Mouse (Mus musculus) forebrain, embryonic 10.5 days (tissue): ENCODE measurements at regions not wholly inside any gene's neighbourhood (a gene's known extent, or its start where the extent isn't known, plus 50 kb on each side); places are given as distances from the start of the nearest gene placed in this dataset.
"Not testable (repeated sequence)": the region's sequence is repeated elsewhere in the genome, so short reads cannot be mapped to it uniquely, and the experiment has no call there.

ENCODE experiments used
- DNase-seq: peaks from one replicate; pipeline ENCODE4 v3.0.0-alpha.2; 2017; ENCODE audit warnings: low spot score; ENCODE audit errors: extremely low spot score
- H3K27ac ChIP-seq: fragments of 300-500 bp; sonication (generic); 2 replicates; pipeline ENCODE4 v1.5.1; 2016; ENCODE audit warnings: mild to moderate bottlenecking
- H3K27me3 ChIP-seq: fragments of 300-500 bp; sonication (generic); 2 replicates; pipeline ENCODE4 v1.6.1; 2016; ENCODE audit warnings: mild to moderate bottlenecking; ENCODE audit not compliant: poor library complexity, severe bottlenecking
- H3K36me3 ChIP-seq: fragments of 300-500 bp; sonication (generic); replicated peaks from 2 replicates; pipeline ENCODE4 v1.6.1; 2016; ENCODE audit warnings: mild to moderate bottlenecking, moderate library complexity
- H3K4me1 ChIP-seq: fragments of 300-500 bp; sonication (generic); 2 replicates; pipeline ENCODE4 v1.6.1; 2016
- H3K4me3 ChIP-seq: fragments of 300-500 bp; sonication (generic); 2 replicates; pipeline ENCODE4 v1.5.1; 2016; ENCODE audit warnings: mild to moderate bottlenecking, moderate library complexity
- H3K9me3 ChIP-seq: fragments of 300-500 bp; sonication (generic); 2 replicates; pipeline ENCODE4 v1.6.1; 2016; ENCODE audit warnings: mild to moderate bottlenecking, moderate library complexity
- WGBS: fragments of 180-500 bp; shearing (Covaris S2); methylation state at CpG from one replicate; pipeline ENCODE4 v1.1.7; 2016; 5-methylcytosine and 5-hydroxymethylcytosine counted together

DNA sequence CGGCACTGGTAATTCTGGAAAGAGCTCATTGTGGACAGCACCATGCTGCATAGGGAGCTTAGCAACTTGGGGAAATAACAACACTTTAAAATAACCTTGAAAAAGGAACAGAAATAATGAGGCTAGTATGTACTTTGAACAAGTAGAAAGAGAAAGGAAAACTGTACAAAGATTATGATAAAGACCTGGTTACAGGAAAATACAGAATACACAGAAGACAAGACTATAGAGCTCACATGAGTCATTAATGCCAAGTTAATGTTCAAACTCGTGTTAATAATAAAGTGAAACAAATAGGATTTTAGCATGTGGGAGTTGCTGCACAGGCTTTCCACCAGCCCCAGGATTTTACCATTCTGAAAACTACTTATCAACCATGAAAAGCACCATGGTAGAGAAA is 341.8 kb upstream of the Hand2 start:
- Histone ChIP-seq H3K9me3 (no peaks in the 10 kb centered on the region), H3K27ac (no peak overlapping the region), H3K36me3 (no peaks in the 10 kb centered on the region), H3K27me3 (no peaks in the 10 kb centered on the region), H3K4me1 (no peaks in the 10 kb centered on the region), H3K4me3 (no peak overlapping the region)
- WGBS: 89% methylated on average over 2 of the region's 2 CpGs
- DNase-seq: no peak

DNA sequence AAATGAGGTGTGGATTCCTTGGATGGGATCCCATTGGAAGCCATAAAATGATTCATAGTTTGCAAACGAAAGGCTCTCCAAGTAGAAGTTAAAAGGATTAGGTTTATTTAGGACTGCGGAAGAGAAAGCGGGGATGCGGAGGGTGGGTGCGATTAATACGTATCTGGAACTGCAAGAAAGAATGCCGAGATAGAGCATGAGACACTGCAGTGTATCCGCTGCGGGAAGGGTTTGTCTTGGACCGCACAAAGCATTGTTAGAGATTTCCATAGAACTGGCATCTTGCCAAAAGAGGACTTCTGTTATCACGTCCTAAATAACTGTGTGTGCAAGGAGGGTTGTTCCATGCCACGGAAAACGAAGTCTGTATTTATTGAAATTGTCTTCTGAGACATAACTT is 341.4 kb upstream of the Hand2 start:
- Histone ChIP-seq H3K27ac (no peak overlapping the region), H3K4me1 (no peaks in the 10 kb centered on the region), H3K4me3 (no peak overlapping the region), H3K36me3 (no peaks in the 10 kb centered on the region), H3K27me3 (no peaks in the 10 kb centered on the region), H3K9me3 (no peaks in the 10 kb centered on the region)
- DNase-seq: no peak
- WGBS: 94% methylated on average over 13 of the region's 13 CpGs

DNA sequence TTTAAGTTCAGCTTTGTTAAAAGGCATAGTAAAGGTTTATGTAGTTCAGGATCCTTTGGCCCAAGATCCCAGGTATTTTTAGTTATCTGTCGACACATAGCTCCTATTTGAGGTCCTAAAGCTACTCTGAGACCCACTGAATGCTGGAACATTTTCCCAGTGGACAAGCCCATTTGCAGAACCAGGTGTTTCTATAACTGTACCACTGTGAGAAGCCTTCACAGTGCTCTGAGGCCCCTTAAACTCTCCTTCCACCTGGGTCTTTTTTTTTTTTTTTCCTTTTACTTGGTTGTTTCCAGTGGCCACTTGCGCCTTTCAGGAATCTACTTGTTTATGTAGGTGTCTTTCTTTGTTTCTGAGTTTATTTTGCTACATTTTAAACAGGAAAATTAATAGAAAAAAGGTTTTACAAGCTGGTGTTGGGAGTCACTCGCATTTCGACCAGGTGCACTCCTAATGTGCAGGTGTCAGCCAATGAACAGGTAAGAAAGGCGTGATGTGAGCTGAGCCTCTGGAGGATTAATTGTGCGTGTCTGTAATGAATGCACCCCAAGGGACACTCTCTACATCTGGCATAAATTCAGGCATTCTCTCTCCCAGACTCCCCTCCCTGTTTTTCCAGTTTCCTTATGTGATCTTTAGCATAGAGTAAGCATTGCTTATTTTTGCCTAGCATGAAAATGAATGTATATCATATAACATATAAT is 310.3 kb upstream of the Hand2 start:
- H3K9me3 ChIP-seq: no peaks in the 10 kb centered on the region
- H3K27me3 ChIP-seq: no peaks in the 10 kb centered on the region
- no peak for DNase-seq
- WGBS: 75% methylated on average over 6 of the region's 6 CpGs
- no peak overlapping the region for H3K27ac ChIP-seq
- H3K4me1 ChIP-seq: no peaks in the 10 kb centered on the region
- no peak overlapping the region for H3K4me3 ChIP-seq
- no peaks in the 10 kb centered on the region for H3K36me3 ChIP-seq

DNA sequence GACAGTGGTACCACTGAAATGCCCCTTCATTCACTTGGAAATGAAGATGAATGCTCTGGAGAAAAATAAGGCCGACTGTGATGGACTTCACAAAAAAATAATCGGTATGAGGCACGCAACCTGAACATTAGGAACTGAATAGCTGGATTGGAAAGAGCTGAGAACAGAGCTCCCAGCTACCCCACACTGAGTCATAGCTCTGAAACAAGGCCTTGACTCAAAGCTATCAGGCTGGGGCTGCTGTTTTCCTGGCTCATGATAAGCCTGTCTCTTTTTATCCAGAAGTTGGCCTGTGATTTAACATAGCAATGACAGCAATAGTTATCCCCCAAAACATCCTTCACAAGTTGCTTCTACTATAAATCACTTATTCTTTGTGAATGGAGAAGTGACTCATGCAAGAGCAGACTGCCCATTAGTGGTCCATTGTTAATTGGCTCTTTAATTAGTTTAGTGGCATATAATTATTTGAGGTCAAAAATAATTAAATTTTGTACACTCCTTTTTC is 306.9 kb upstream of the Hand2 start:
- no peak for DNase-seq
- no peak overlapping the region for H3K27ac ChIP-seq

DNA sequence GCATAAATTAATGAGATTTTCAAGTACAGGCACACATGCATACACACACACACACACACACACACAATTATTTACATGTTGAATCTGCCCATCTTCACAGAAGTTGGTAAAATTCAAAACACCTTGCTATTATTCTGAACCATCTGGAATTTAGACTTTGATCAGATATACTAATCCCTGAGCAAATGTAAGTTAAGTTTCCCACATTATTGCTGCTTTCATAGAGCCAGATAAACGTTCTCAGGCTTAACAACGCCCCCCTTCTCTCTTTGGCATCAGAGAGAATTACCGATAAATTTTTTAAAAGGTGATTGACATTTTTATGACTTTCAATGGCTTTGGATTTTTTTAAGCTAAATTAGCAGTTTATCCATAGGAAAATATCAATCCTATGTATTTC is 304.5 kb upstream of the Hand2 start:
- no peak for DNase-seq
- no peaks in the 10 kb centered on the region for H3K36me3 ChIP-seq
- WGBS: 81% methylated on average over 3 of the region's 3 CpGs
- H3K27ac ChIP-seq: no peak overlapping the region
- no peaks in the 10 kb centered on the region for H3K27me3 ChIP-seq
- H3K4me3 ChIP-seq: no peak overlapping the region
- H3K9me3 ChIP-seq: no peaks in the 10 kb centered on the region
- no peaks in the 10 kb centered on the region for H3K4me1 ChIP-seq

More for the DNA sequence above, 306.9 kb upstream of the Hand2 start:
- no peaks in the 10 kb centered on the region for H3K9me3 ChIP-seq
- no peaks in the 10 kb centered on the region for H3K36me3 ChIP-seq
- WGBS: 84% methylated on average over 3 of the region's 3 CpGs
- no peaks in the 10 kb centered on the region for H3K4me1 ChIP-seq
- H3K4me3 ChIP-seq: no peak overlapping the region
- no peaks in the 10 kb centered on the region for H3K27me3 ChIP-seq

DNA sequence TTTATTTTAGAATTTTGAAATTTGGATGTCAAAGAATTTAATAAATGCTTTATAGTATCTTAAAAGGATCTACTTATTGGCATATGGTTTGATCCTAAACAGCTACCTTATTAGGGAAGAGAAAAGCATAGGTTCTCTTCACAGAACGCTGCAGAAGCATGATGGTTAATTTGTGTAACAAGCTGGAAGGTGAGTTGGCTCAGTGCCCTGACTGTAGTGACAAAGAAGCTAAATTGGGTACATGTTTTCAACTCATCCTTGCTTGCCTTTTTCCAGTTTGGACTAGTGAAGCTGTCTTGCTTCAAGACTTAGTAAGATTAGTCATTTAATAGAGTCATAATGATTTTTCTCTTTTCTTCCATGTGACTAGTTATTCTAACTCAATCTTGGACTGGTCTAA is 292.7 kb upstream of the Hand2 start:
- not testable (repeated sequence) for H3K36me3 ChIP-seq, H3K4me3 ChIP-seq, DNase-seq, H3K27ac ChIP-seq, H3K9me3 ChIP-seq, H3K27me3 ChIP-seq, H3K4me1 ChIP-seq
- 91% methylated on average over 1 of the region's 1 CpGs for WGBS

DNA sequence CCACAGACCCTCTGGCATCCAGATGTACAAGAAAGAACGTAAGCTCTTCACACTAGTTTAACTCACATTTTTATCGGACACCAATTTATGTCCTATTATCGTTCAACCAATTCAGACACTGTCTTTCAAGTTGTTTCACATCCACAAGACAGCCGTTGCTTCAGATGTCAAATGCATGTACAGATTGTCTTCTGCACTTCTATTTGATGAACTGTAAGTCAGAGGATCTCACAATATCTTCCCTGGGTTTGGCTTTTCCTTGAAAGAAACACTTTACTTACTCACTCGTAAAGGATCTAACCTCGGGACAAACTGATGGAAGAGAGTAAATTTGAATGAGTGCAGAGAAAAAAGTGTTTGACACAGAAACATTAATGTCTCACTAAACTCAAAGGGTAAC is 272.3 kb upstream of the Hand2 start:
- no peak for DNase-seq
- no peak overlapping the region for H3K4me3 ChIP-seq
- H3K9me3 ChIP-seq: no peaks in the 10 kb centered on the region; the same call in 1 of the 2 replicates
- WGBS: 92% methylated on average over 6 of the region's 6 CpGs
- H3K27ac ChIP-seq: no peak overlapping the region
- no peaks in the 10 kb centered on the region for H3K27me3 ChIP-seq
- H3K4me1 ChIP-seq: no peaks in the 10 kb centered on the region
- no peaks in the 10 kb centered on the region for H3K36me3 ChIP-seq

DNA sequence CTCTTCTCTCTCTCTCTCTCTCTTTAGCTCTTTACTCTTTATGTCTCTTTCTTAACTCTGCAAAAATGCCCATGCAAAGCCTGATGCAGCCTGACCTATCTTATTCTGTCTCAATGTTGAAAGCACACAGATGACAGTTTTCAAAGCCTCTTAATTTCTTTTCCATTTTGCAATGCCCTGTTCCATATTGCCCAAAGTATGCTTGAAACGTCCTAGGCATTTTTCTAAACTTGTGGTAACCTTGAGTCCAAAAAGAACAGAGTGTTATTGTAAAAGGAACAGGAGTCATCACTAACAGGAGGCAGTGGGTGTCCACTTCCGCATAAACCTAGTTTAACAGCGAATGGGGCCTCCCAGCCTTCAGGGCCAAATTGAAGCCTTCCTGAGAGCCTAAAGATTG is 271.9 kb upstream of the Hand2 start:
- H3K9me3 ChIP-seq: no peaks in the 10 kb centered on the region; the same call in 1 of the 2 replicates
- no peak for DNase-seq
- no peaks in the 10 kb centered on the region for H3K36me3 ChIP-seq
- H3K4me3 ChIP-seq: no peak overlapping the region
- H3K27ac ChIP-seq: no peak overlapping the region
- 85% methylated on average over 3 of the region's 3 CpGs for WGBS
- H3K27me3 ChIP-seq: no peaks in the 10 kb centered on the region
- no peaks in the 10 kb centered on the region for H3K4me1 ChIP-seq

DNA sequence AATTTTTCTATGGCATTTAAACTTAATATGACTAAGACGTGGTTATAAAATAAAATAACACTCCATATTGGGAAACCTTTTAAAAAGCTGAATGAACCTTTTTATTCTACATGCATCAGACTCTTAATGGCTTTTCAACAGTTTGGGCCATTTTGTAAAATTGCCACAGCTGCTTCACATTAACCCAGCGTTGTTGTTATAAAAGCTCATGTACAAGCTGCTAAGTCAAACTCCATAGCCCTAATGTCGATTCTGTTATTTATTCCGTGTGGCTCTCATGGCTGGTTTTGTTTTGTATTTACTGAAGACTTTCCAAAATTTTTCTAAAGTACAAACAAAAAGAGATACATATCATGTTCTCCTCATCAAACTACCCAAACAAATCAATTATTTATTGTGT is 268.1 kb upstream of the Hand2 start:
- Histone ChIP-seq H3K27me3 (no peaks in the 10 kb centered on the region), H3K27ac (no peak overlapping the region), H3K4me3 (no peak overlapping the region), H3K36me3 (no peaks in the 10 kb centered on the region), H3K9me3 (no peaks in the 10 kb centered on the region; the same call in 1 of the 2 replicates), H3K4me1 (no peaks in the 10 kb centered on the region)
- 77% methylated on average over 4 of the region's 4 CpGs for WGBS
- DNase-seq: no peak

DNA sequence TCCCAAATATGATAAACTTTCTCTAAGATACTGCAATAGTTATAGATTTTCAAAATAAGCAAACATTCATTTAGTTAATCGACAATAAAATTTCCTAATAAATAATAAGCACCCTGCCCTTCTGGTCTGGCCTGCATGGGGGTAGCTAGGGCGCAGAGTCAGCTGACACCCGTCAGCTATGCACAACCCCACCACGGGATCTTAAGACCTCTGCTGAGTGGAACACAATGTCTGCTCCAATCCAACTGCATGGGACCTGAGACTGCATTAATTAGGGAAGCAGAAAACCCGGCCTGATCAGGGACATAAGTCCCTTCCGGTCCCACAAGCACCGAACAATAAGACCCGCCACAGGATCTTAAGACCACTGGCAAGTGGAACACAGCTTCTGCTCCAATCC is 243.8 kb upstream of the Hand2 start:
- H3K4me3 ChIP-seq: no peak overlapping the region

DNA sequence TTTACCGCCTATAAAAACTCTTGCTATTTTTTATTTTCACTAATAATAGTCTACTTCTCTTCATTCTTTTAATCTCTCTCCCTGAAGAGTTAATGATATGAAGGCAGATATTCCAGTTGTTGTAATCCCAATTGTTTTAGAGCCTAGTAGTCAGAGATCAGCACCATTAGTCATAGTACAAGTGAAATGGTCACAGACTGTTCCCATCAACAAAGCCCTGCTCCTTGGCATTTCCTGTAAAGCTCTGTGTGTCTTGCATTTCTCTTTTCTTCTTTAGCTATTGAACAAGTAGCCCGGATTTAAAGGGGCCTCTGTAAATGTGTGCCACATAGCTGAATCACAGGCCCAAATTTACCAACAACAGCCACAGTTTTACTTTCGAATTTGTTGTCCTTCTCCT is 234.0 kb upstream of the Hand2 start:
- no peaks in the 10 kb centered on the region for H3K36me3 ChIP-seq
- no peaks in the 10 kb centered on the region for H3K27me3 ChIP-seq
- H3K4me1 ChIP-seq: no peaks in the 10 kb centered on the region
- no peak for DNase-seq
- H3K4me3 ChIP-seq: no peak overlapping the region
- H3K27ac ChIP-seq: no peak overlapping the region
- 76% methylated on average over 3 of the region's 3 CpGs for WGBS
- no peaks in the 10 kb centered on the region for H3K9me3 ChIP-seq

More for the DNA sequence above, 243.8 kb upstream of the Hand2 start:
- WGBS: 66% methylated on average over 8 of the region's 8 CpGs
- DNase-seq: no peak
- Histone ChIP-seq H3K9me3 (no peaks in the 10 kb centered on the region), H3K36me3 (no peaks in the 10 kb centered on the region), H3K27me3 (no peaks in the 10 kb centered on the region), H3K4me1 (no peaks in the 10 kb centered on the region), H3K27ac (no peak overlapping the region)

DNA sequence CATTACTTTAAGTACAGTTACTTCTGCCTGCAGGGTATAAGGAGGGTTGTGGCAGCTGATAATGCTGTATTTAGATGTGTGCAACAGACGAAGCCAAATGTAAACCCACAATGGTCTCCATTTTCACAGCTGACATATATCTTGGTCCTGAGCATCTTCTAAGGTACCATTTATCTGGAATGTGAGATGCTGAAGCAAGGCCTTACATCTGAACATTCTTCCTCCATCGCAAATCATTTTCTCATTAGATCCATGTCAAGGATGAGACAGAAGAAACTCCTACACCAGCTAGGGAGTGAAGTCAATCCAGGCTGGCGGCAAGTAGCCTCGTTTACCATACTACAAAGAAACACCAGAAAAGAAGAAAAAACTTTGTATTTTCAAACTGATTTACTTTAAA is 228.4 kb upstream of the Hand2 start:
- no peak overlapping the region for H3K27ac ChIP-seq
- H3K4me1 ChIP-seq: no peaks in the 10 kb centered on the region
- H3K36me3 ChIP-seq: no peaks in the 10 kb centered on the region
- H3K4me3 ChIP-seq: no peak overlapping the region
- 89% methylated on average over 4 of the region's 4 CpGs for WGBS
- no peak for DNase-seq
- no peaks in the 10 kb centered on the region for H3K9me3 ChIP-seq
- no peaks in the 10 kb centered on the region for H3K27me3 ChIP-seq

DNA sequence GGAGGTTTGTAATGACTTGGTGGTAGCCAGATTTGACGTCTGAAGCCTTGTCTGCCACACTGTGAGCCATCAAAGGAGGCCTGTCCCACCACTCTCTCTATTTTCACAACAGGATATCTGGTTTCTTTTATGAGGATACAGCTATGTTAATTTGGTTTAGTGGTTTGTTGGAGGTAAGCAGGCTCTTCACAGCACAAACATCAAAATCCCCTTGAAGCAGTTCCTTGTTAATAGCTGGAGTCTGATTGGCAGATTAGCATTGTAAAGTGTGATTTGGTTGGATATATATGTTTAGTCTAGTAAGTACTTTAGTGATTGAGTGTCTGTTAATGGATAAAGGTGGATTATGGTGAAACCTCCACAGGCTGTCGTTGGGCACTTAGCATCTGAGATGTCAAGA is 225.6 kb upstream of the Hand2 start:
- Histone ChIP-seq H3K36me3 (no peaks in the 10 kb centered on the region), H3K4me3 (no peak overlapping the region), H3K9me3 (no peaks in the 10 kb centered on the region), H3K4me1 (no peaks in the 10 kb centered on the region), H3K27ac (no peak overlapping the region), H3K27me3 (no peaks in the 10 kb centered on the region)
- WGBS: 57% methylated on average over 2 of the region's 2 CpGs
- no peak for DNase-seq
